Mouse (Mus musculus) brain, embryonic 14.5 days (tissue): ENCODE results near the gene Chd4.

Experiments
- CTCF ChIP-seq: fragments of 200-500 bp; IDR thresholded peaks from 2 replicates; pipeline ENCODE4 v1.5.1; 2012; ENCODE audit warnings: inconsistent platforms, mild to moderate bottlenecking, moderate library complexity, borderline replicate concordance; ENCODE audit not compliant: insufficient read depth, insufficient read length; ENCODE audit errors: extremely low read depth
- POLR2A ChIP-seq: fragments of 200-500 bp; IDR thresholded peaks from 2 replicates; pipeline ENCODE4 v1.6.1; 2012; ENCODE audit warnings: mild to moderate bottlenecking, inconsistent platforms, borderline replicate concordance; ENCODE audit not compliant: poor library complexity, insufficient read depth, insufficient read length, severe bottlenecking; ENCODE audit errors: extremely low read depth

- TF ChIP-seq CTCF (no peak), POLR2A (no peak)
Measured at GRCm38 (mm10) chr6:125129710-125130402, 34.1 kb downstream of the Chd4 start.
